Mouse (Mus musculus): ENCODE measurements at regions not wholly inside any gene's neighbourhood (a gene's known extent, or its start where the extent isn't known, plus 50 kb on each side); places are given as distances from the start of the nearest gene placed in this dataset.

DNA sequence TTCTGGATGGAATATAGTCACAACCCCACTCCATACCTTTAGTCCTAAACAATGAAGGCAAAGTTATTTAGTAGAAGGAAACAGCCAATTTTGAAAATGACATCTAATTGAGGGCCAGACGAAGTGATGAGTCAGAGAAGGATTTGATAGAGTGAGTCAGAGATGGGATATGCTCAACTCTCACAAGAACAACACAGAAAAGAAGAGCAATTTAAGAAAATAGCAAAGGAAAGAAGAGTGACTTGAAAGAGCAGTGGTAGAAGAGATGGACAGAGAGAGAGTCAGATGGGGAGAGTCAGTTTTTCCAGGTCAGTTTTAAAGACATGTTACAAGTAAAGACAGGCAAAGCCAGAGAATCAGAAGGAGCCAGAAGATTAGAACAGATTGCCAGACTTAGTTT is 758.6 kb upstream of the Msl3l2 start:
- no peak for TF ChIP-seq CTCF (IDR thresholded peaks at IDR 0.05 in 2 of 3, conservative IDR thresholded peaks at IDR 0.05 in 1 of 3; ENCODE audit: control insufficient read depth in 1 of 3, insufficient read depth in 1 of 3, low read depth in 2 of 3, low read length in 3 of 3, poor library complexity in 1 of 3, severe bottlenecking in 1 of 3)
- no peak for TF ChIP-seq POLR2A (IDR thresholded peaks at IDR 0.05; ENCODE audit: control insufficient read depth in 1 of 2, insufficient read depth in 1 of 2, low read depth in 1 of 2, low read length in 2 of 2, poor library complexity in 1 of 2)
- no peak for TF ChIP-seq MAX (IDR thresholded peaks at IDR 0.05; ENCODE audit: low read length)
- no peak for TF ChIP-seq ZMIZ1 (IDR thresholded peaks at IDR 0.05; ENCODE audit: low read depth, low read length)
- TF ChIP-seq ETS1 (IDR thresholded peaks at IDR 0.05; ENCODE audit: low read depth, low read length) = no peak
- TF ChIP-seq CHD2 (IDR thresholded peaks at IDR 0.05; ENCODE audit: low read length) = no peak
- TF ChIP-seq HCFC1 (IDR thresholded peaks at IDR 0.05; ENCODE audit: low read depth, low read length) = no peak

All from MEL (cell line).